Mouse (Mus musculus) embryonic facial prominence, embryonic 12.5 days (tissue): ENCODE results near the gene Vmp1. TPM values are rescaled to one million over a fixed set of nuclear protein-coding genes. Genes with fewer than 3 reads are reported as not detected.

Source experiments
- ATAC-seq: fragments of 200-750 bp; cut with Nextera tagmentation; 2 replicates; pipeline ENCODE4 v1.8.0; 2017; ENCODE audit not compliant: insufficient number of reproducible peaks, insufficient read depth, low FRiP score, low TSS enrichment
- H3K27ac ChIP-seq: fragments of 300-500 bp; sonication (generic); 2 replicates; pipeline ENCODE4 v1.5.1; 2016; ENCODE audit warnings: mild to moderate bottlenecking
- H3K27me3 ChIP-seq: fragments of 300-500 bp; sonication (generic); 2 replicates; pipeline ENCODE4 v1.6.1; 2016; ENCODE audit warnings: mild to moderate bottlenecking, moderate library complexity
- H3K36me3 ChIP-seq: fragments of 300-500 bp; sonication (generic); 2 replicates; pipeline ENCODE4 v1.6.1; 2016; ENCODE audit warnings: mild to moderate bottlenecking
- H3K4me1 ChIP-seq: fragments of 300-500 bp; sonication (generic); 2 replicates; pipeline ENCODE4 v1.6.1; 2016
- H3K4me2 ChIP-seq: fragments of 300-500 bp; sonication (generic); replicated peaks from 2 replicates; pipeline ENCODE4 v1.6.1; 2016; ENCODE audit warnings: mild to moderate bottlenecking, moderate library complexity
- H3K4me3 ChIP-seq: fragments of 300-500 bp; sonication (generic); 2 replicates; pipeline ENCODE4 v1.5.1; 2016; ENCODE audit warnings: mild to moderate bottlenecking
- H3K9ac ChIP-seq: fragments of 300-500 bp; sonication (generic); 2 replicates; pipeline ENCODE4 v1.6.1; 2016; ENCODE audit warnings: mild to moderate bottlenecking, moderate library complexity
- H3K9me3 ChIP-seq: fragments of 300-500 bp; sonication (generic); 2 replicates; pipeline ENCODE4 v1.6.1; 2016; ENCODE audit warnings: mild to moderate bottlenecking, moderate library complexity
- WGBS: fragments of 180-500 bp; shearing (Covaris S2); methylation state at CpG from one replicate; pipeline ENCODE4 v1.1.7; 2016; 5-methylcytosine and 5-hydroxymethylcytosine counted together
- polyA plus RNA-seq: library from polyadenylated mRNA; unstranded; fragments of >200 nt; fragmentation: Nextera tagmentation; extraction: Ambion mirVana; gene quantifications from 2 replicates; pipeline ENCODE4 v1.2.1, GENCODE M21; 2016

Vmp1 gene
- polyA plus RNA-seq, 1 experiment from 2014 or later, result 84.7 TPM

DNA sequence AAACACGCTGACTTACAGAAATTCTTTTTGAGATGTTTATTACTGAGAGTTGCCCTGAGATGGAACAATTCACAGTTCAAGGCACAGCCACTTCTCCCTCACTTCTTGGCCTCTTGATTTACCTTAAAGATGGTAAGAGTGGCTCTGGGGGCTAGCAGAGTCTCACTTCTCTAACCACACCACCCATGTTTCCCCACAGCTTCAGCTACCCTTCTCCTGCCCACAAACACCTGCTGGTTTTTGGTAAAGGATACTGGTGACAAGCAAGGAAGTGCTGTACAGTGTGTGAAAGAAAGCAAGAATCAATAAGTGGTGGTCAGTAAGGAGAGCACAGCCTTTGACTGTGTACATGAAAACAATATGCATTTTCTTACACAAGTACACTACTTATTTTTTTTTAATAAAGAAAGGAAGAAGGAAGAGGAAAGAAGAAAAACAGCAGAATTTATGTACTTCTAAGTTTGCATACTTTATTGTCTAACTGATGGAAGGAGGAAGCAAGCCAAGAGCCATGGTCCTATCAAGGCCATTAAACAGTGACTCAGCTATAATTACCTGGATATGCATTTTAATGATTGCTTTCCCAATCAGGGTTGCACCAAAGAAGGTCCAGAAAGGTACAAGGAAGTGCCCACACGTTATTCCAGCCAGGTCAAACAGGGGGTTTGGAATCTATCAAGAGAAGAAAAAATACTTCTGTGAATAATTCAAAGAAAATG, 76.9 kb downstream of the Vmp1 start:
- WGBS, result 82% methylated on average over 2 of the region's 2 CpGs

DNA sequence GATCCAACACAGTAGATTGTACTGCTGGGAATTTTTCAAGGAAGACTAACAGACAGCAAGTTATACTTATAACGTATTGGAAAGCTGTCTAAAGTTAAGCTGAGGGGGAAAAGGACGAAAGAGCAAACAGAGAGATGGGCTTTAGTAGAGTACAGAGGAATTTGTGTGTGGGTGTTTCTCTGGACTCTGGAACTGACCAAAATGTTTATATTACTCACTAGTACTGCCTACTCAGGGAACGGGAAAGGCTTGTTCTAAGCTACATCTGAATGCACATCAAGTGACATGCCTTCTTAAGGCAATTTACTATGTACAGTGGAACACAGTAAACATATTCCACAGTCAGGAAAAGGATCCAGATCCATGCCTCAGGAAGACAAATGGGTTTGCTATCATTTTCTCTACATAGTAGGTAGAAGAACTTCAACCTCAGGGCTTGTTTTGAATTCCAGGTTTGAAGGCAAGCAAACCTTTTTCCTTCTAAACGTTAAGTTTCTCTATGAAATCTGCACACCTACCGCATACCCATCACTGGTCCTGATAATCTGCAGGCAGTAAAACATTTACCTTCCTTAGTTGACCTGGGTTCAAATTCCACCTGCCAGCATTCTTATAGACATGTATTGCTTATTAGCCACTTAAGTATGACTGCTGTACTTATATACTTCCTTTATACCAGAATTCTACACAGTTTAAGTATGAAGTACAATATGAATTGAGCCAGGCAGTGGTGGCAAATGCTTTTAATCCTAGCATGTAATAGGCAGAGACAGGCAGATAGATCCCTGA, 78.7 kb downstream of the Vmp1 start:
- no peak overlapping the region for H3K4me3 ChIP-seq
- peaks cover 14% of the 10 kb centered on the region for H3K36me3 ChIP-seq
- H3K4me2 ChIP-seq, result no peak overlapping the region
- ATAC-seq, result no peak
- H3K27ac ChIP-seq, result no peak overlapping the region
- no peak overlapping the region for H3K9ac ChIP-seq
- no peaks in the 10 kb centered on the region for H3K9me3 ChIP-seq
- no peaks in the 10 kb centered on the region for H3K4me1 ChIP-seq
- no peaks in the 10 kb centered on the region for H3K27me3 ChIP-seq
- whole genome bisulfite sequencing, result 88% methylated on average over 5 of the region's 5 CpGs

More for the DNA sequence above, 76.9 kb downstream of the Vmp1 start:
- Histone ChIP-seq H3K9ac (no peak overlapping the region), H3K9me3 (no peaks in the 10 kb centered on the region), H3K4me1 (no peaks in the 10 kb centered on the region), H3K4me2 (no peak overlapping the region), H3K27ac (no peak overlapping the region), H3K36me3 (peaks cover 14% of the 10 kb centered on the region), H3K27me3 (no peaks in the 10 kb centered on the region), H3K4me3 (no peak overlapping the region)
- ATAC-seq, result no peak

GRCm38 (mm10) chr11:86604289-86604688, 79.3 kb downstream of the Vmp1 start:
- Histone ChIP-seq H3K4me3 (no peak overlapping the region), H3K9me3 (no peaks in the 10 kb centered on the region), H3K27ac (no peak overlapping the region), H3K4me2 (no peak overlapping the region), H3K36me3 (peaks cover 14% of the 10 kb centered on the region), H3K27me3 (no peaks in the 10 kb centered on the region), H3K4me1 (no peaks in the 10 kb centered on the region), H3K9ac (no peak overlapping the region)
- 92% methylated on average over 3 of the region's 3 CpGs for WGBS
- ATAC-seq, result no peak

DNA sequence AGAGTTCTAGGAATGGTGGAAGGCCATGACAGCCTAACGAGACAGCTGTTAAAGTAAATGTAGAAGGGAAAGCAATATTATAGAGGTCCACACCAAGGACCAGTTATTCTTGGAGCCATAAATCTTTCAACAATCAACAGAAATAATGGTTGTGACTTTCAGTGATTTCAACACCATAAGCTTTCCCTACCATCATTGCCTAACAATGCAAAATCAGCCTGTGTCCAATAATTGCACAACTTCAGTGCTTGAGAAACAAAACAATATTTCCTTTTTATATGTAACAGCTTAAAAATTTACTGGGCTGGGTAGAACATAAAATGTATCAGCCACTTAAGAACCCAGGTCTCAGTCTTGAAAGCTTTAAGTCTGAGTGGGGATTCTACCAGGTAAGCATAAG, 79.9 kb downstream of the Vmp1 start:
- H3K4me2 ChIP-seq, result no peak overlapping the region
- H3K27ac ChIP-seq, result no peak overlapping the region
- H3K9ac ChIP-seq, result no peak overlapping the region
- no peaks in the 10 kb centered on the region for H3K9me3 ChIP-seq
- no peak overlapping the region for H3K4me3 ChIP-seq
- no peaks in the 10 kb centered on the region for H3K27me3 ChIP-seq
- ATAC-seq, result no peak
- 93% methylated on average over 1 of the region's 1 CpGs for WGBS
- peaks cover 14% of the 10 kb centered on the region for H3K36me3 ChIP-seq
- no peaks in the 10 kb centered on the region for H3K4me1 ChIP-seq

- Histone ChIP-seq H3K9me3 (no peaks in the 10 kb centered on the region), H3K27me3 (no peaks in the 10 kb centered on the region), H3K4me1 (no peaks in the 10 kb centered on the region), H3K36me3 (peaks cover 14% of the 10 kb centered on the region), H3K4me2 (no peak overlapping the region), H3K9ac (no peak overlapping the region), H3K27ac (no peak overlapping the region), H3K4me3 (no peak overlapping the region)
- ATAC-seq, result no peak
- 45% methylated on average over 3 of the region's 3 CpGs for WGBS
Observed at GRCm38 (mm10) chr11:86602116-86602515, 81.5 kb downstream of the Vmp1 start.

- no peak for ATAC-seq
- Histone ChIP-seq H3K27me3 (no peaks in the 10 kb centered on the region), H3K9me3 (no peaks in the 10 kb centered on the region), H3K4me1 (peaks cover 3% of the 10 kb centered on the region; the same call in 1 of the 2 replicates), H3K4me2 (no peak overlapping the region), H3K4me3 (no peak overlapping the region), H3K36me3 (peaks cover 4% of the 10 kb centered on the region; the same call in 1 of the 2 replicates), H3K9ac (no peak overlapping the region), H3K27ac (no peak overlapping the region)
- WGBS, result 85% methylated on average over 7 of the region's 7 CpGs
Observed at GRCm38 (mm10) chr11:86600209-86600557, 83.5 kb downstream of the Vmp1 start.

- no peak for ATAC-seq
- Histone ChIP-seq H3K9me3 (no peaks in the 10 kb centered on the region), H3K4me2 (no peak overlapping the region)
Observed at GRCm38 (mm10) chr11:86599378-86600208, 84.0 kb downstream of the Vmp1 start.

GRCm38 (mm10) chr11:86598572-86598971, 85.1 kb downstream of the Vmp1 start:
- H3K9me3 ChIP-seq, result no peaks in the 10 kb centered on the region
- H3K36me3 ChIP-seq, result no peaks in the 10 kb centered on the region
- no peak overlapping the region for H3K4me2 ChIP-seq
- 89% methylated on average over 1 of the region's 1 CpGs for WGBS
- no peak overlapping the region for H3K4me3 ChIP-seq
- H3K9ac ChIP-seq, result no peak overlapping the region
- H3K4me1 ChIP-seq, result peaks cover 3% of the 10 kb centered on the region; the same call in 1 of the 2 replicates
- ATAC-seq, result no peak
- no peaks in the 10 kb centered on the region for H3K27me3 ChIP-seq
- no peak overlapping the region for H3K27ac ChIP-seq

More at GRCm38 (mm10) chr11:86599378-86600208, 84.0 kb downstream of the Vmp1 start:
- H3K4me3 ChIP-seq, result no peak overlapping the region
- H3K36me3 ChIP-seq, result no peaks in the 10 kb centered on the region
- 68% methylated on average over 4 of the region's 4 CpGs for WGBS
- H3K4me1 ChIP-seq, result peaks cover 3% of the 10 kb centered on the region; the same call in 1 of the 2 replicates
- H3K9ac ChIP-seq, result no peak overlapping the region
- no peaks in the 10 kb centered on the region for H3K27me3 ChIP-seq
- H3K27ac ChIP-seq, result no peak overlapping the region

- no peak overlapping the region for H3K4me3 ChIP-seq
- no peak overlapping the region for H3K9ac ChIP-seq
- H3K27ac ChIP-seq, result no peak overlapping the region
- H3K4me1 ChIP-seq, result peaks cover 3% of the 10 kb centered on the region; the same call in 1 of the 2 replicates
- H3K4me2 ChIP-seq, result no peak overlapping the region
- no peaks in the 10 kb centered on the region for H3K9me3 ChIP-seq
- WGBS, result 83% methylated on average over 5 of the region's 5 CpGs
- no peak for ATAC-seq
- no peaks in the 10 kb centered on the region for H3K27me3 ChIP-seq
- H3K36me3 ChIP-seq, result no peaks in the 10 kb centered on the region
Observed at GRCm38 (mm10) chr11:86598154-86598553, 85.5 kb downstream of the Vmp1 start.

- Histone ChIP-seq H3K9ac (no peak overlapping the region), H3K27me3 (no peaks in the 10 kb centered on the region), H3K4me3 (no peak overlapping the region), H3K4me1 (peaks cover 3% of the 10 kb centered on the region; the same call in 1 of the 2 replicates), H3K9me3 (no peaks in the 10 kb centered on the region), H3K27ac (no peak overlapping the region), H3K4me2 (no peak overlapping the region), H3K36me3 (no peaks in the 10 kb centered on the region)
- WGBS, result 95% methylated on average over 3 of the region's 3 CpGs
- ATAC-seq, result no peak
Observed at GRCm38 (mm10) chr11:86596976-86597375, 86.7 kb downstream of the Vmp1 start.

DNA sequence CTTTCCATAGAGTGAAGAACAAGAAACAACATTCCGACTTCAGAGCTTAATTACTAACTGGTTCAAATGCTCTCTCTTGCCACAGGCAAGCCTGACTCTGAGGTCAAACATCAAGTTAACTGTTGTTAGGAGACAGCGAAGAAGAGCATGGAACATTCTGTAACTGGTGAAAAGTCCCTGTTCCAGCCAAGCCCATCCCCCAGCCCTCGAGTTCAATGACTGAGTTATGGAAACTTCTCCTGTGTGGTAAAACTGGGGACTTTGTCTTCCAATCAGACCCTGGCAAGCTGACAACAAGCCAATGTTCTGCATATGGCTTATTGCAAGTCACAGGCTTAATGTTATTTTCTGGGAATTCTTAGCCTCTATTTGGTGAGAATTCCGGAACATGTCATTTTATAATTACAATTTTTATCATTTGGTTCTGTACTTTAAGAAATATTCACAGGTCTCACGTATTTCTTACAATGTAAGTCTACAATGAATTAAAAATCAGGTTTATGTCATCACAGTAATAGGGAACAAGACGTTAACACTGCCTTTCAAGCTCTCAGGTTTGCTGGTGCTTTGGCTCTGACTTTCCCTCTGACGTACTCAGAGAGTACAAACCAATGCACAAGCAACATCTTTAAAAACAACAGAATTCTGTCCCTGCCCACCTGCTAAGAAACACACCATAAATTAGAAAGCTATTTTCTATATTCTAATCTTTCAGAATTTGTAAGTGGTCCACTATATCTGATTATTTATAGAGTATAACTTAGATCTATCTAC, 87.3 kb downstream of the Vmp1 start:
- ATAC-seq, result no peak
- H3K9me3 ChIP-seq, result no peaks in the 10 kb centered on the region
- no peak overlapping the region for H3K9ac ChIP-seq
- 70% methylated on average over 7 of the region's 7 CpGs for WGBS
- H3K4me1 ChIP-seq, result peaks cover 3% of the 10 kb centered on the region; the same call in 1 of the 2 replicates
- H3K4me2 ChIP-seq, result no peak overlapping the region
- H3K36me3 ChIP-seq, result no peaks in the 10 kb centered on the region
- no peak overlapping the region for H3K27ac ChIP-seq
- H3K4me3 ChIP-seq, result no peak overlapping the region
- H3K27me3 ChIP-seq, result no peaks in the 10 kb centered on the region
